Mouse (Mus musculus) MEL (cell line): ENCODE results near the gene Wwc2. TPM values are rescaled to one million over a fixed set of nuclear protein-coding genes. Genes with fewer than 3 reads are reported as not detected.

Experiments used
- DNase-seq: peaks from one replicate; pipeline ENCODE4 v3.0.0; 2011; ENCODE audit warnings: low read depth, low spot score
- H3K27ac ChIP-seq: 2 replicates; pipeline ENCODE4 v1.5.1; 2012; ENCODE audit warnings: low read depth, mild to moderate bottlenecking, control low read depth, low read length, moderate library complexity; ENCODE audit not compliant: control insufficient read depth
- H3K27me3 ChIP-seq, 2 experiments: fragments of 150-350 bp in 1 of 2; sonication (generic) in 1 of 2; 2 replicates each; pipeline ENCODE4 v1.6.1; 2012; ENCODE audit warnings: low read length in 2 of 2, mild to moderate bottlenecking in 2 of 2, improper control_type of control experiment in 1 of 2, moderate library complexity in 1 of 2; ENCODE audit not compliant: insufficient read depth in 2 of 2, control insufficient read depth in 1 of 2
- H3K36me3 ChIP-seq, 2 experiments: 2 replicates each; pipeline ENCODE4 v1.6.1; 2012 to 2014; ENCODE audit warnings: low read length in 2 of 2, improper control_type of control experiment in 1 of 2, inconsistent platforms in 1 of 2, mild to moderate bottlenecking in 1 of 2; ENCODE audit not compliant: insufficient read depth in 2 of 2, control insufficient read depth in 1 of 2
- H3K4me1 ChIP-seq, 2 experiments: fragments of 150-350 bp in 1 of 2; sonication (generic) in 1 of 2; 2 replicates each; pipeline ENCODE4 v1.6.1; 2012; ENCODE audit warnings: low read length in 2 of 2, improper control_type of control experiment in 1 of 2, mild to moderate bottlenecking in 1 of 2; ENCODE audit not compliant: insufficient read depth in 2 of 2, control insufficient read depth in 1 of 2
- H3K4me3 ChIP-seq, 2 experiments: fragments of 150-350 bp in 1 of 2; sonication (generic) in 1 of 2; 2 replicates each; pipeline ENCODE4 v1.5.1; 2012; ENCODE audit warnings: low read depth in 2 of 2, low read length in 2 of 2, mild to moderate bottlenecking in 2 of 2, moderate library complexity in 2 of 2, control low read depth in 1 of 2, improper control_type of control experiment in 1 of 2; ENCODE audit not compliant: control insufficient read depth in 1 of 2, insufficient read depth in 1 of 2
- H3K79me2 ChIP-seq: 2 replicates; pipeline ENCODE4 v1.6.1; 2012; ENCODE audit warnings: mild to moderate bottlenecking, low read length, moderate library complexity; ENCODE audit not compliant: control insufficient read depth, poor library complexity, insufficient read depth
- H3K9ac ChIP-seq: 2 replicates; pipeline ENCODE4 v1.6.1; 2012; ENCODE audit warnings: low read depth, mild to moderate bottlenecking, control low read depth, low read length, moderate library complexity; ENCODE audit not compliant: control insufficient read depth, poor library complexity, severe bottlenecking
- H3K9me3 ChIP-seq: fragments of 150-350 bp; sonication (generic); replicated peaks from 2 replicates; pipeline ENCODE4 v1.6.1; 2012; ENCODE audit warnings: mild to moderate bottlenecking, low read length, improper control_type of control experiment, moderate library complexity; ENCODE audit not compliant: insufficient read depth
- BHLHE40 ChIP-seq: IDR thresholded peaks from 2 replicates; pipeline ENCODE4 v1.6.1; 2012; ENCODE audit warnings: low read depth, mild to moderate bottlenecking, inconsistent platforms, low read length, improper control_type of control experiment, borderline replicate concordance
- EP300 ChIP-seq, 2 experiments: IDR thresholded peaks; 2 replicates each; pipeline ENCODE4 v1.6.1; 2011; ENCODE audit warnings: improper control_type of control experiment in 2 of 2, low read length in 2 of 2, low read depth in 1 of 2, mild to moderate bottlenecking in 1 of 2
- ETS1 ChIP-seq: IDR thresholded peaks from 2 replicates; pipeline ENCODE4 v1.6.1; 2012; ENCODE audit warnings: low read depth, mild to moderate bottlenecking, inconsistent platforms, low read length, improper control_type of control experiment, moderate library complexity
- GABPA ChIP-seq: IDR thresholded peaks from 2 replicates; pipeline ENCODE4 v1.6.1; 2012; ENCODE audit warnings: low read depth, mild to moderate bottlenecking, inconsistent platforms, low read length, improper control_type of control experiment, moderate library complexity
- GATA1 ChIP-seq: IDR thresholded peaks from 2 replicates; pipeline ENCODE4 v1.6.1; 2011; ENCODE audit warnings: low read depth, low read length, improper control_type of control experiment
- KAT2A ChIP-seq: conservative IDR thresholded peaks from 2 replicates; pipeline ENCODE4 v1.6.1; 2012; ENCODE audit warnings: low read depth, low read length, improper control_type of control experiment, inconsistent platforms
- MAX ChIP-seq: IDR thresholded peaks from 2 replicates; pipeline ENCODE4 v1.6.1; 2011; ENCODE audit warnings: low read length, improper control_type of control experiment
- MEF2A ChIP-seq: IDR thresholded peaks from 2 replicates; pipeline ENCODE4 v1.6.1; 2014; ENCODE audit warnings: low read depth, mild to moderate bottlenecking, inconsistent platforms, low read length, improper control_type of control experiment; ENCODE audit not compliant: poor library complexity, insufficient replicate concordance, severe bottlenecking; ENCODE audit errors: extremely low read depth
- MXI1 ChIP-seq: IDR thresholded peaks from 2 replicates; pipeline ENCODE4 v1.6.1; 2011; ENCODE audit warnings: mild to moderate bottlenecking, low read depth, low read length, improper control_type of control experiment
- MYB ChIP-seq: IDR thresholded peaks from 2 replicates; pipeline ENCODE4 v1.6.1; 2011; ENCODE audit warnings: mild to moderate bottlenecking, low read depth, low read length, improper control_type of control experiment
- MYC ChIP-seq: IDR thresholded peaks from 2 replicates; pipeline ENCODE4 v1.6.1; 2011; ENCODE audit warnings: low read depth, mild to moderate bottlenecking, low read length, improper control_type of control experiment, moderate library complexity
- NRF1 ChIP-seq: IDR thresholded peaks from 2 replicates; pipeline ENCODE4 v1.6.1; 2014; ENCODE audit warnings: low read depth, mild to moderate bottlenecking, inconsistent platforms, low read length, improper control_type of control experiment, moderate library complexity; ENCODE audit not compliant: poor library complexity, insufficient read depth, severe bottlenecking
- POLR2AphosphoS2 ChIP-seq: IDR thresholded peaks from 2 replicates; pipeline ENCODE4 v1.6.1; 2011; ENCODE audit warnings: low read length, improper control_type of control experiment
- POLR2AphosphoS5 ChIP-seq: IDR thresholded peaks from 2 replicates; pipeline ENCODE4 v1.6.1; 2012; ENCODE audit warnings: low read depth, borderline replicate concordance, mild to moderate bottlenecking, inconsistent platforms, low read length, moderate library complexity, mixed read lengths
- SIN3A ChIP-seq: IDR thresholded peaks from 2 replicates; pipeline ENCODE4 v1.6.1; 2012; ENCODE audit warnings: low read length, improper control_type of control experiment, inconsistent platforms
- TCF12 ChIP-seq: IDR thresholded peaks from 2 replicates; pipeline ENCODE4 v1.6.1; 2014; ENCODE audit warnings: low read depth, mild to moderate bottlenecking, inconsistent platforms, low read length, improper control_type of control experiment, moderate library complexity
- UBTF ChIP-seq: IDR thresholded peaks from 2 replicates; pipeline ENCODE4 v1.6.1; 2012; ENCODE audit warnings: low read depth, mild to moderate bottlenecking, inconsistent platforms, low read length, improper control_type of control experiment, moderate library complexity, borderline replicate concordance; ENCODE audit not compliant: insufficient read depth
- USF1 ChIP-seq: IDR thresholded peaks from 2 replicates; pipeline ENCODE4 v1.6.1; 2014; ENCODE audit warnings: low read depth, mild to moderate bottlenecking, inconsistent platforms, low read length, improper control_type of control experiment, moderate library complexity
- ZC3H11A ChIP-seq: IDR thresholded peaks from 2 replicates; pipeline ENCODE4 v1.6.1; 2012; ENCODE audit warnings: low read depth, mild to moderate bottlenecking, inconsistent platforms, low read length, improper control_type of control experiment
- ZMIZ1 ChIP-seq: IDR thresholded peaks from 2 replicates; pipeline ENCODE4 v1.6.1; 2012; ENCODE audit warnings: low read depth, mild to moderate bottlenecking, inconsistent platforms, low read length, improper control_type of control experiment, moderate library complexity
- polyA plus RNA-seq, 2 experiments: library from polyadenylated mRNA; stranded (reverse) in 1 of 2; unstranded in 1 of 2; fragments of >175 nt in 1 of 2; fragments of >200 nt in 1 of 2; gene quantifications; 2 replicates each; pipeline versions ENCODE4 v1.2.1 to v1.2.4; 2012; ENCODE audit warnings: low replicate concordance in 2 of 2, low read depth in 1 of 2; ENCODE audit not compliant: insufficient read length in 2 of 2, insufficient read depth in 1 of 2, missing spikeins in 1 of 2
- total RNA-seq: library from RNA; depleted of rRNA; stranded (reverse); fragments of 300-350 nt; gene quantifications from 2 replicates; pipeline ENCODE4 v1.2.3, GENCODE M21; 2012

The Wwc2 gene
- total and polyA plus RNA-seq, 3 experiments, result 7.5 to 14.8 TPM; not detected in 1

DNA sequence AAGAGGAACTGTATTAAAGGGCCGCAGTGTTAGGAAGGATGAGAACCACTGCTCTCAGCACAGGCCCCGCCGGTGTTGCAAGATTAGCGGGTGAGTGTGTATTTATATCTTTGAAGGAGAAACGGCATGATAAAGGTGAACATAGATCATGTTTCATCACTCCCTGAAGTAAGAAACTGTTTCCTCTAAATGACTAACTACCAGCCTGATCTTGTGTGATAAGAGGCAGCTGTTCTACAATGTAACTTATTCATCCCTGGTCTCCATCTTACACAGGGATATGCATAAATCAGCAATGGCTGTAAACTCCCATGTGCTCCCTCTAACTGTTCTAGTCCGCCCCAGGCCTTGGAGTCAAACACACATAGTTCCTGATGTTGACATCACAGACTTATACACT lies 191.3 kb downstream of the Wwc2 start:
- DNase-seq, result peak; percentile 68
- Histone ChIP-seq H3K27me3 (no peaks in the 10 kb centered on the region), H3K9me3 (no peaks in the 10 kb centered on the region), H3K36me3 (peaks cover 0 to 7% of the 10 kb centered on the region in 2 experiments; a peak in 2 of 4 replicates), H3K79me2 (no peaks in the 10 kb centered on the region), H3K27ac (no peak overlapping the region), H3K4me1 (peaks cover 5 to 6% of the 10 kb centered on the region in 2 experiments), H3K9ac (no peak overlapping the region), H3K4me3 (no peak overlapping the region)
- TF ChIP-seq GATA1 (peak; percentile 77), MEF2A (peak; percentile 54; the same call in 1 of the 2 replicates), EP300 (IDR thresholded peaks at IDR 0.05; ENCODE audit: low read depth in 1 of 2, low read length in 2 of 2) (peak; percentile 67 to 70), NRF1 (no peak), MYB (peak; percentile 22; the same call in 1 of the 2 replicates), ZC3H11A (no peak), SIN3A (peak; percentile 37; the same call in 1 of the 2 replicates), POLR2AphosphoS2 (no peak), KAT2A (0 out of 2 replicates have a peak, but pooled peaks have one; percentile 24), USF1 (no peak), MYC (peak; percentile 39; the same call in 1 of the 2 replicates), ETS1 (peak; percentile 82), MAX (peak; percentile 40; the same call in 1 of the 2 replicates), TCF12 (peak; percentile 63)

DNA sequence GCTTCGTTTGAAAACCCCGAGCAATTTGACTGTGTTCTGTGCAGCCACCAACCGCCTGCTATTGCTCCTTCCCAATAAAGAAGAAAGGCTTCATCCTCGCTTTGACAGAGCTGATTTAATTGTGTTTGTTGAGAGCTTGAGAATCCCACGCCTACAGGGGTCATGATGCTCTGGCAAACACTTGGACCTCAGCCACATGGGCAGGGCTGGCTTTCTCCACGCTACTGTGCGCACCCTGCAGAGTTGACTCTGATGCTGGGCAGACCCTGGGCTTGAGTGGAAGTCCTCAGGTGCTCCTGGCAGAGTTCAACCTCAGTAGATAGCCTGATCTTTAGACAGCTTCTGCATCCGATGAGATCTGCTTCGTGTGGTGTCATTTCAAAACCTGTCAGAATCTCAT lies 198.7 kb downstream of the Wwc2 start:
- no peak overlapping the region for H3K27ac ChIP-seq
- H3K79me2 ChIP-seq, result no peaks in the 10 kb centered on the region
- TF ChIP-seq BHLHE40 (no peak), ZMIZ1 (no peak), GABPA (no peak), POLR2AphosphoS5 (no peak), UBTF (no peak), MXI1 (no peak)
- TF ChIP-seq, all 39 proteins: peak for 0
- Histone ChIP-seq H3K4me3 (no peak overlapping the region), H3K4me1 (no peaks in the 10 kb centered on the region), H3K27me3 (no peaks in the 10 kb centered on the region), H3K9ac (no peak overlapping the region), H3K9me3 (no peaks in the 10 kb centered on the region), H3K36me3 (no peaks in the 10 kb centered on the region)
- no peak for DNase-seq
